Mouse (Mus musculus): ENCODE data around the gene E030018B13Rik.

E030018B13Rik gene

DNA sequence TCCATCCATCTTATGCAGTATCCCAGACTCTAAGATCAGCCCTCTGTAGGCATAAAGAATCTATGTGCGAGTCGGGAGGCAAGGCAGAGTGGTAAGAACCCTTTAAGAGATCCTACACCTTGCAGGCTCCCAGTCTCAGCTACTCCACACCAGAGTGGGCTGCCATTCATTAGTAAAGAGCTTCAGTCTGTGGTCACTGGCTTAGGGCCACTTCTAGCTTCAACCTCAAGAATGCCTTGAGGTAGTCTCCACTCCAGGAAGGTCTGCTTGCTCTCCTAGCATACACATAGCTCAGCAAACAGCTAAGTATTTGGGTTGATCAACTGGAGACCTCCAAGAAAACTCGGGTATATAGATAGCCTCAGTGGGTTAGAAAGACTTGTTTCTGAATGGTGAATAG is 19.0 kb upstream of the E030018B13Rik start:
- no peak for DNase-seq (ENCODE audit: low spot score in 2 of 2)

DNA sequence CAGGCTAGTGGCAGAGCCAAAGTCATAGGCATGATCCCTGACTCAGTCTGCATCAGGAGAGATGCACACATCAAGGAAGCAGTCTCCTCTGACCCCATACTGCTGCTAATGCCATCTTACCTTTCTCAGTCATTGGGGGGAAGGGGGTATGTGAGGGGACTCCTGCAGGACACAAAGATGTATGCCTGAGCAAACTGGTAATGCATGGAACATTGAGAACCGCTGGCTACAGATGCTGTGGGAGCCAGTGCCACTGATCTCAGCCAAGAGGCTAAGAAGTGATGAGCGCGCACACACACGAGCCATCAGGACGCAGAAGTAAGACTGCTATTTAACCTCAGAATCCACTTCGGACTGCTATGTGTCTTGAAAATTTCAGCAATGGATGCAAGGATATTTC is 18.5 kb upstream of the E030018B13Rik start:
- no peak for DNase-seq (ENCODE audit: low spot score in 2 of 2)

DNA sequence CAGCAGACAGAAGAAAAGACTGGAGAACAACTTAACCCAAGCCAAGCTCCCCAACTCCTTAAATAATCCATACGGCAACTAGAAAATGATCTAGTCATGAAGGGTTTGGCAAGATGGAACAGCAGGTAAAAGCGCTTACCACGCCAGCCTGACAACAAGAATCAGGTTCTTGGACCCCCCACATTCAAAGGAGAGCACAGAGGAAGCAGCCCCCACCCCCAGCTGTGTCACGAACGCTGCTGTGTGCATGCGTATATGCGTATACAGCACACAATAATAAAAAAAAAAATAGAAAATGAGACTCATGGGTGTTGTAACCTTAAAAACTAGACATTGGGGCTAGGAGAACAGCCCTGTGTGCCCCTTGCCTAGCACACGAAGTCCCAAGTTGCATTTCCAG is 16.7 kb upstream of the E030018B13Rik start:
- no peak for DNase-seq (ENCODE audit: low spot score in 2 of 2)

DNA sequence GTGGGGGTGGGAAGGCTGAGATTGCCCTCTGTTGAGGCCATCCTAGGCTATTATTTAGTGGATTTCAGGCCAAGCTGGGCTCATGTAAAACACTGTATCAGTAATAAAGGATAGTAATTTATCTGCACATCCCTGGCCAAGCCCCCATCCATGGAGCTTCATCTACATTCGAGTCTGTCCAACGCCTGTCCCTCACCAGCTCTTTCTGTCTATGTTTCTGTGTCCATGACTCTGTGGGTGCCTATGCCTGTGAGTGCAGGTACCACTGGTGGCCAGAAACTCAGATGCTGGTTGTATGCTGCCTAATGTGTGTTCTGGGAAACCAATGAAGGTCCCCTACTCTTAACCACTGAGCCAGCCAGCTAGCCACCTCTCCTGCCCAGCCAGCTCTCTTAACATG is 16.2 kb upstream of the E030018B13Rik start:
- DNase-seq (ENCODE audit: low spot score in 2 of 2): no peak

DNA sequence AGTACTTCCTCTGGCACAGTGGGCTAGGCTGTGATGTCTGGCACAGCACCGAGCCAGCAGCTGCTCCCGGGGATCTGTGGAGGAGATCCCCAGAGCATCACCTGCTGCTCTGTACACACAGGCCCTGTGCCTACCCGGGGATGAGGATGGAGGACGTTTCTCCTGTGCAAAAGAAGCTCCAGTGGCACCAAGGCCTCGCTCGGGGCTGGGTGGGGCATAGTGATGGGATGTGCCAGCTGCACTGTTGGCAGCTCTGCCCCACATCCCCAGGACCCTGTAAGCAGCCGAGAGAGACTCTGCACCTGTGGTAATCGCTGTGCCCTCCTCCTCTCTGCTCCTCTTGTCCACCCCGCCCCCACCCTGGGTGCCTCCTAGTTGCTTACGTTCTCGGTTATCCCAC is 15.3 kb upstream of the E030018B13Rik start:
- no peak for DNase-seq (ENCODE audit: low spot score in 2 of 2)

DNA sequence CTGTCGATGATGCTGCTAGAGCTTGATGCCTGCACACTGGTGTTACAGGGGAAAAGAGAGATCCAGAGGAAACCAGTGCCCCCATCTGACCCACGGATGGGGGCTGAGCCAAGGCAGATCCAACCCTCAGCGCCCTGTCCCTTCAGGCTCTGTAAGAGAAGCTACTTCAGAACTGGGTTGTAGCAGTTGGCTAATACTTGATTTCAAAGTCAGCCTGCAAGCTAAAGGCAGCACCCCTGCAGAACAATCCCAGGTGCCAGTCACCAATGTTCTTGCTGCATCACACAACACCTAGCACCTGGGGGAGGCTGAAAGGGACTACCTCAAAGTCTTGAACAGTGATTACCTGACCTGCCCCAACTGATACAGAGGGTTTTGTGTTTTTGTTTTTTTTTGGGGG is 14.7 kb upstream of the E030018B13Rik start:
- DNase-seq (ENCODE audit: low spot score in 2 of 2): no peak

DNA sequence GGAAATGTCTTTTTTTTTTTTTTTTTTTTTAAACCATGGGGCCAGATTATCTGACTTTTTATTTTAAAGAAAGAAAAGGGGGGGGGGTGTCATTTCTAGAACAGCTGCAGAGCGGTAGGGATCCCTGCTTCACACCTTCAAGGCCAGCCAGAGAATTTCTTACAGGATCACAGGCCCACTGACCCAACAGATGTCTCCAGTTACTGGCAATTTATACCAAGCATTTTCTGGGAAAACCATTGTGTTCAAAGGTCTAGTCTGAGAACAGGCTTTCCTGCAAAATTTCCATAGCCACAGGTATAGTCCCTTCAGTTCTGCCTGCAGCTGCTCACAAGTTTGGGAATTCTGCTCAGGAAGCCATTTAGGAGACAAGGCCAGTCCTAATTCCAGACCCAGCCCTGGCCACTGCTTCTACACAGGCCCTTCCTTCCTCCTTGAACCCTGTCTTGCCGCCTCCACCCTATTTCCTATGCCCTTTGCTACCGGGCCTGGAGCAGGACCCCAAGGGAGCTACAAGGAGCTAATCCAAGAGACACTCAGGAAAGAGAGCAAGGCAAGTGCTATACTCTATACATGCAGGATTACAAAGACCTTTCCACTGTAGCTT is 13.9 kb upstream of the E030018B13Rik start:
- DNase-seq (ENCODE audit: low spot score in 2 of 2): no peak

DNA sequence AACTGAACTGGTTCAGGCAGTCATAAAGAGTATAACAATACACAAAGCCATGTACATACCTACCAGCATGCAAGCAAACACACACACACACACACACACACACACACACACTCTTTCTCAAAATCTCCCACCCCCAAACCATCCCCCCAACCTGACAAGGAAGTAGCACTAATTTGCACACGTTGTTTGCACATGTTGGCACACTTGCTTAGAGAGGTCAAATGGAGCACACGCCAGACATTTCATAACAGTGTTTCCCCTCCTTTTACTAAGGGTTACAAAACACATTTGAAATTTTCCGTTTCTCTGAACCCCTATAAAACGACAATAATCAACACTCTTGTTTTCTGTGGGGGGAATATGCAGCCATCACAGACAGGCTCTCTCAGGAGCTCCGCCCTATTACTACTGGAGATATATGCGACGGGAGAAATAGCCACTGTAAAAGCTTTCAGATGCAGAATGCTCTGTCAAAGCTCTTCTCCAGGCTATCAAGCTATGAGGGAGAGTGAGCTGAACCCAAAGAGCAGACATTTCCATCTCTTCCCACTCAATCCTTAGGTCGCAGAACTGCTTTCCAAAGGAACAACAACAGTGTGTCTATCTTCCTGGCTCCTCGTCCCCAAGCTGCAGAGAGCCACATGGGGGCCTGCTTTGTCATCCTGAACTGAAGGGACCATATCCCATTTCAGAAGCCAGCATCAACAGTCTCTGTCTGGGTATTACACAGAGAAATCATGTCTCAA is 12.8 kb upstream of the E030018B13Rik start:
- no peak for DNase-seq (ENCODE audit: low spot score in 2 of 2)

DNA sequence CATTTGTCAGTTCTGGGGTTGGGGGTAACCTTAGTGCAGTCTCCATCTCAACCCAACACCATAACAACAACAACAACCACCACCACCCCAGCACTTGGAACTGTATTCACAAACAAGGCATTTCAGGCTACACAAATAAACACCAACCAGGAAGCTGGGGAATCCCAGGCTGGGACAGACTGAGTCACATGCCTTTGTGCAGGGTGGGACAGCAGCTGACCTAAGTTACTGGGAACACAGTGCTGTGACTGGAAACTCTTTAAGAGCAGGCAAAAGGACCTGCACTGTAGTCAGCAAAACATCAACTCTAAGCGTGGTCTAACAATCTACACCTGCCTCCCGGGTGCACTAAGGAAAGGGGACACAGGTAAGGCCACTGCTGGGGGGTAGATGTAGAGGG is 11.5 kb upstream of the E030018B13Rik start:
- no peak for DNase-seq (ENCODE audit: low spot score in 2 of 2)

DNA sequence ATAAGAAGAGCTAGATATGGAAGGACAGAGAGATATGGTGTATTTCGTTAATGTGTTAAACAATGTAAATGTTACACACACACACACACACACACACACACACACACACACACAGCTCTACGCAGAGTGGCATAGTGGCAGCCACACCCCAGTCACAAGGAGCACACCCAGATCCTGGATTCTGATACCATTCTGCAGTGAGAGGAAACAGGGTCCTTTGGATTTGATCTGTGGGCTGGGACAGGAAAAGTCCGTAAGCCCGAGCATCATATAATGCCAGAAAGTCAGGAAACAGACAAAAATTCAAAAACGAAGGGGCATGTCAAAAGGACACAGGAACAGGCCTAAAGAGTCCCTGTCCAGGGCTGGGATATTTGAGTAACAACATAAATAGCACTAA is 11.0 kb upstream of the E030018B13Rik start:
- no peak for DNase-seq (ENCODE audit: low spot score in 2 of 2)

DNA sequence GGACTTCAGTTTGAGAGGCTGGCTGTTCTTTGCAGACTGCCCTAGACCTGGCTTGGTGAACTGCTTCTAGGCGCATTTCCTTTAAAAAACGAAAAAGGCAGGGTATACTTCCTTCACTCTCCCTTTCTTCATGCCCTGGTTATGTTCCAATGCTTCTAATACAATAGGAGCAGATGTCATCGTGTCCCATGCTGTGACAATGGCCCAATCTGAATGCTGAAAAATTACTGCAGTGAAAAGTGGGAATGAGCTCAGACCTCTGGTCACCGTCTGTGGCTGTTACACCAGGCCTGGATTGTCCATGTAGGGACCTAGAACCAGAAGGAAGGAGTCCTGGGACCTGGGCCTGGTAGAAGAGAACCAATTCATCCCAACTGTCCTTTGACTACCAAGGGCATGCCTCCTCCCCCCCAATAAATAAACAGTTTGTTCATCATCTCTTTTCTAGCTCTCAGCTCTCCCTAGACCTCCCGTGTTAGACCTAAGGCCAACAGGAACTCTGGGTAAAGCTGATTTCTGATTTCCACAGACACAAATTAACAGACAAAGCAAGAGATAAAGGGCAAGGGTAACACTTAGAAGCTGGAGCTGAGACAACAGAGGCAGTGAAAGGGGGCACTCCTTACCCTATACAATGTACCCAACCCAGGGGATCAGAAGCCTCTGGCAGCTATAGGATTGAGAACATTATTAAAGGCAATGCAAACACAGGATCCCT is 8.7 kb upstream of the E030018B13Rik start:
- DNase-seq (ENCODE audit: low spot score in 2 of 2): no peak

DNA sequence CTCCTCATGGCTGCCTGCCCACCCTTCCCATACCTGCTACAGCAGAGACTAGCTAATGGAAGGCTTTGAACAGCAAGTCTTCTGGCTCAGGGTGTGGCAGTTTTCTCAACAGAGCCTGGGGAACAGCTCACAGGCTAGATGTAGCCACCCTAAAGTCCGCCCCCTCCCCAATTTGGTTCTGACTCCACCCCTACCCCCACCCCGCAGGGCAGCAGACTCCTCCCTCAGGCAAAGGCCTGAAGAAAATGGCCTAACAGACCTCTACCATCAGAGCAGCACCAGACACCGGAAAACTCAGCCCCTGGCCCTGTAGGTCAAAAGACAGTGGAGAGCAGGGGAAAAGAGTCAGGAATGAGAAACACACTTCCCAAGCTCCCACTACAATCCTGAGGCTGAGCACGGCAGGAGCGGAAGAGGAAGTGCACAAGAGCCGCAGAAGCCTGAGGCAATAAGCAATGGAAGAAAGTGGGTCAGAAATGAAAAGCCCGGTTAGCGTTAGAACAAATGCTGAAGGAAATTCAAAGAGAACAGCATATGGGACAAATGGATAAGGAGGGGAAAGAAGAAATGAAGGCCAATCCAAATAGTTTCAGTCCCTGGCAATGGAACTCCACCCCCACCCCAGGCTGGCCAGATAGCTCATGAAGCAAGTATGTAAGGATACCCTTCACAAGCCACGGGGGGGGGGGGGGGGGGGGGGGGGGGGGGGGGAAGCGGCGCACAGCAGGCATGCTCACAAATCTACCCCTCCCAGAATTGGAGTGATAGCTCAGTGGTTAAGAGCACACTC is 8.0 kb upstream of the E030018B13Rik start:
- no peak for DNase-seq (ENCODE audit: low spot score in 2 of 2)

DNA sequence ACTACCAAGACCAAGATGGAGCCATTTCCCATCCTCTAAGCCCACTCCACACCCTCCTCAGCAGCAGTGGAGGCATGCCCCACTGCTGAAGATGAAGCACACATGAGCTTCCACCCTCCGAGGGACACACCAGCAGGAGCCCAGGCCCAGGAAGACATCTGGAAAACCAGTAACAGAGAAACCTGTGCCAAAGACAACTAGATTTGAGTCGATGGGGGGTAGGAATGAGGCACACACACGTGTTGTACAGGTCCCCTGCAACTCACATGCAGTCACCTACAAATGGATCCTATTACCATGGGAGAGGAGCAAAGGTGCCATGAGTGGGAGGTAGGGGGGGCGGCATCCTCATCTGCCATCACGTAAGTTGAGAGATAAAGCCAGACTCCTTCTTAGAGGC is 6.4 kb upstream of the E030018B13Rik start:
- DNase-seq (ENCODE audit: low spot score in 2 of 2): no peak

DNA sequence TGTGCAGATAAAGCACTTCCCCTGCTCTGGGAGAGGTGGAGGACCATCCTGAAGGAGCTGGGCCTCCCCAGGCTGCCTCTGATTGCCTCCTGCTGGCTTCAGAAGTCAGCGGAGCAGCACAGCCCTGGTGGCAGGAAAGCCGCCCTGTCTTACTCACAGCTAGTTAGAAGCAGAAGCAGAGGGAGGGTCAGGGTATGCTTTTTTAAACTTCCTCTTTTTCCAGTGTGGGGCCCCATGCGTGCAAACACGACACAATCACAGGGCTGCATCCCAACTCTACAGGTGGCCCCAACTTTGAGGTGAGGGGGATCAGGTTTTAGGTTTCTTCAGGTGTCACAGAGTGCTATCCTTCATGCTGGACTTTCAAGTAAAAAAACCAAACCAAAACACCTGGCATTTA is 5.7 kb upstream of the E030018B13Rik start:
- DNase-seq (ENCODE audit: low spot score in 2 of 2): no peak

DNA sequence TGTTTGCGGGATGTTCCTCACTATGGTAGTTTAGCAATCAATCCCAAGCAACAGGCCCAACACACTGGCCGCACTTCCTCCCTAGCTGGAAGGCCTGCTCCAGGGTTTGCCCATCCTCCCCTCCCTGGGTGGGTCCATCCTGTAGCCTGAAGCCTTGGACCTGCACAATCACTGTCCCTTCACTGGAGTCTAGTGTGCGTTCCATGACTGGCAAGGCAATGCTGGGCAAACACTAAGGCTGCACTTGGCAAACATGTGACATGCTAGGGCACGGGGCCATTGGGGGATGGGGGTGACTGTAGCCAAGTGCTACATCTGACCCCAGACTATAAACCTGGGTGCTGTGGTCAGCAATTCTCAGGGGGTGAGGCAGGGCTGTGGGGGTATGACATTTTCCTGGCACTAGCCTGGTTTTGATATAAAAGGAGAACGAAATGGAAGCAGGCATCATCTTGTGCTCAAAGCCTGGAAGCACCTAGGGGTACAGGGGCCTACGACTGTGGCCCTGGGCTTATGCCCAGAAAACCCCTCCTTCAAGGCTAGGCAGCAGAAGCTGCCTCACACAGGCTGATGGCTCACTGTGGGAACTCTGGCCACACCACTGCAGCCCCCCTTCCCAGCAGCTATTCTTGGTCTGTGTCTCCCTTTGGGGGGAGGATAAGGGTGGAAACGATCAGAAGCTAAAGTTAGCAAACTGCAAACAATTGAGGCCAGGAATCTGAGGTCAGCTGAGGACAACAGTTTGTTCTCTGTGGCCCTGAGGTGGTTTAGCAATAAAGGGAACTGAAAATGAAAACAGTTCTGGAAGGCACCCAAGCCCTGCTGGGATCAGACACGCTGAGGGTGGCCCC is 5.0 kb upstream of the E030018B13Rik start:
- DNase-seq (ENCODE audit: low spot score in 2 of 2): peak in 1 of 2 experiments; percentile 44

DNA sequence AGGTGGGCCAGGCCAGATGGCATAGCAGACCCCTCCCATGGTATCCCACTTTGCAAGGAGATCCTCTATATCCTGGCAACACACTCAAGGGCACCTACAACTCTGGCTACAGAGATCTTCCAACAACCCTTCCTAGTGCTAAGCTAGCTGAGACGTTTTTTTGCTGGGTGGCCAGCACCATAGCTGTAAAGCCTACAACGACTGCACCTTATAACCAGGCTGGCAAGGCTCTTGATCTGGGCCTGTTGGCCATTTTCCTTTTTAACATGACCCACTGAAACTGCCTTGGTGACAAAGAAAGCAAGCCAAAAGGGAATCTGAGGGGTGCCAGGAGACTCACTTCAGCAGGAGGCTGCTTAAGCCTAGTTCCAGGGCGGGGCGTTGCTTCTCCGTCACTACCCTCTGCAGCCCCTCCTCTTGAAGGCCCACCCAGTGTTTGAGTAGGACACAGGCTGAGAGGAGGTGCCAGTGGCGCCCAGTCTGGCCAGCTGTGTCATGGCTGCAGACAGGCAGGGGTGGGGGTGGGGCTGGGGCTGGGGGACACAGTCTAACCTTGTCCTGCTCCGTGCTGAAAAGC is 4.3 kb upstream of the E030018B13Rik start:
- no peak for DNase-seq (ENCODE audit: low spot score in 2 of 2)

DNA sequence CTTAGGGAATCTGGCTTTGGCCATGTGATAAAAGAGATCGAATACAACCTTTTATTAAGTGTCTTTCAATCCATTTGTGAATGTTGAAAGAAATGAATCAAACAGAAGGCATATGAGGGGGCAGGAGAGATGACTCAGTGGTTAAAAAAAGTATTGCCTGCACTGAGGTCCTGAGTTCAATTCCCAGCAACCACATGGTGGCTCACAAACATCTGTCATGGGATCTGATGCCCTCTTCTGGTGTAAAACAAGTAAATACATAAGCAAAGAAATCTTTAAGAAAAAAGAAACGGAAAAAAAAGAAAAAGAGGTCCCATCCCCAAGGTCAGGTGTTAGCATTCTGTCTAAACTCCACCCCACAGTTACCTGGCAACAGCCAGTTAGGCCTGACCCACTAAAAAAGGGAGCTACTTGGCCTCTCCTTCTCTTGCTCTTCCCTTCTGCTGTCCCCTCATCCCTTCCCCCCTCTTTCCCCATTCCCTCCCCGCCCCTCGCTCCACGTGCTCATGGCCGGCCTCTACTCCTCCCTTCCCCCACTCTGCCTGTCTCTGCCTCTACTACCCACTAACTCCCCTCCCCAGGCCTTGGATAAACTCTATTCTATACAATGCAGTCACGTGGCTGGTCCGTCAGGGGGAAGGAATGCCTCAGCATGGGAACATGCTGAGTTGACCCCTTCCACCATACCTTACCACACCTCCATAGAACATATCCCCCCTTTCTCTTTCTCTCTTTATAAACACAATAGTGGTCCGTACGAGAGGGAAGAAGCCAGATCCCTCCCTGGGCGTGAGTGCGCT is 3.5 kb upstream of the E030018B13Rik start:
- DNase-seq (ENCODE audit: low spot score in 2 of 2): no peak

DNA sequence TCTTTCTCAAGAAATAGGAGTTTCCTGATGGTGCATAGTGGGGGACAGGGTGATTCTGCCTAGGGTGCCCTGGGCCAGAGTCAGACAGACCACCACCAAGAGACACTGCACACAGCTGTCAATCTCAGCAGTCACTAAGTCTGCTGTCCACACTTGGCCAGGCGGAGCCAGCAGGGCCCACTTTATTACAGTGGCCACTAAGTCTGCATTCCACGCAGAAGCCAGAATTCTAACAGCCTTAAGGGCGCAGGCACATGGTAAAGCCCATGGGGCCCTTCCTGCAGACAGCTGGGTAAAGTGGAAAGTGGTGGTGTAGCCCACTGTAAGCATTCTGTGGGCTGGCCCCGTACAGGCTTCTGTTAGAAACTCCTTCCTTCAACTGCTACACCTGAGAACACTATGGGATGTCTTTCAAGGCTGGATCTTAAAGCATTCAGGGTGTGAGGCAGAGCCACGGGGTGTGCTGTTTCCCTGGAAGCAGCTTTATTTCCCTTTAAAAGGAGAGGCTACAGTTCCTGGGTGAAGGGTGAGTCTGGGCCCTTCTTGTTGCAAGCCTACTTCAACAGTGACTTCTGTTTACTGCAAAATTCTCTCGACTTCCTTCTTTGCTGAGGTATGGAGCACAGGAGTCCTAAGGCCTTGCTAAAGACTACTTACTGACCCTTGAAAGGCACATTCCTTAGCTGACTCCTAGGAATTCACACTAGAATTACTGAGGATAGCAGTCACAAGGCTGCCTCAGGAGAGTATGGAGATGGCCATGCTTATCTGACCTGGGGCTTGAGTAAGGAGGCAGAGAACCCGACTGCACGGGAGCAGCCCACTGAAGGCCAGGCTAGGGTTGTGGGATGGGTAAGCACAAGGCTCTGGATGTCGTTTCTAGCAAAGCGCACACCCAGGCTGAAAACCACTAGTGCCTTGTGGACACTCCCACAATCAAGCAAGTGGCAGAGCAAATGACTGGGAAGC is 2.6 kb upstream of the E030018B13Rik start:
- DNase-seq (ENCODE audit: low spot score in 2 of 2): no peak

DNA sequence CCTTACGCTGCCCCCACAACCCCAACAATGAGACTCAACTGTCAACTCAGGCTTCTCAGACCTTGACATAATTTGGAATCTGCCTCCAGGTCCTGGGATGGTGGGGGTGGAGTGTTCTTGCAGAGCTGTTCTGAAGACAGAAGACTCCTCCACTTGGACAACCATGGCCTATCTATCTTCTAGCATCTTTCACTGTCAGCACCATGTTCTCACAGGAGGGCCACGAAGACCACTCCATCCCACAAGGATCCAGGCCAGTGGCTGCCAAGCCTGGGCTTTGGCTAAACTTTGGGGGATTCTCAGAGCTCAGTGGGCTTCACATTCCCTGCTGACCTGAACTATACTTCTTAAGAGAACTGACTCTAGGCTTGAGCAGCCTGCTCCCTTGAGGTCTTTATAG is 1.8 kb upstream of the E030018B13Rik start:
- DNase-seq (ENCODE audit: low spot score in 2 of 2): no peak

All from right cerebral cortex, adult 2 months (tissue).